Mouse (Mus musculus) heart, adult 8-10 months (tissue): ENCODE measurements around the gene 4930522H14Rik. TPM values are rescaled to one million over a fixed set of nuclear protein-coding genes. Genes with fewer than 3 reads are reported as not detected.

Experiments
- DNase-seq: peaks from one replicate; pipeline ENCODE4 v3.0.0; 2022; ENCODE audit warnings: low spot score
- total RNA-seq, 4 experiments: library from RNA; stranded (reverse); gene quantifications; 2 replicates each; pipeline ENCODE4 v1.2.4; 2022

4930522H14Rik gene
- total RNA-seq, 4 experiments from 2014 or later, result not detected

GRCm38 (mm10) chr4:109475577-109476553 is 55.2 kb downstream of the 4930522H14Rik start:
- DNase-seq, result peak; percentile 45

DNA sequence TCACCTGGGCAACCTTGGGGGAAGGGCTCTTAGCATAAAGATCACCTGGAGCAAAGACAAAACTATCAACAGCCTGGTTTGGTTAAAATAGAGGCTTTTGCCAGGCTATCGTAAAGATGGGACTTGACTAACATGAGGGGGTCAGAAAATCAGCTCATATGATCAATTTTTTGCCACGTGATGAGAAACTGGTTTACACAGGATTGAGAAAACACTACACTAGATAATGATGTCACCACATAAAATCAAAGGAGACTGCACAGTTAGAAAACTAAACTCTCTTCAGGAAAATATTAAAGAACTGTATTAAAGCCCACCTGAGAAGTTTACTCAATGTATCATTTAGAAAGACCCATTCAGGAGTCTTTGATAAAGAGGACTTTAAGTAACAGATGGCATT is 56.0 kb downstream of the 4930522H14Rik start:
- DNase-seq, result no peak

DNA sequence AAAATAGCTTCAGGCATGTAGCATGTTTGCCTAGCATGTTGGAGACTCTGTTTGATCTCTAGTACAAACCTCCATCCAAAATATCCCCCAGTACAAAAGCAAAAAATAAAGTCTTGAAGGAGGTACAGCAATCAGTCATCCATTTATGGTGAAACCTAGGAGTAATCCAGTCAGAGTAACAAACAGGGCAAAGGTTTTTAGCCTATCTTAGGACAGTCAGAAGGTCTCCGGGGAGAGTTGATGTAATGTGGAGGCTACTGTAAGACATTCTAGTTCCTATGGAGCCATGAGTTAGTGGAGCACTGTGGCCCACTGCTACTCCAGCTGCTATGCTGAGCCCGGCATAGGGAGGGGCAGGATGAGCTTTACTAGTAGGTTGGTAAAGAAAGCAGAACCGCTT is 58.5 kb downstream of the 4930522H14Rik start:
- DNase-seq, result no peak

DNA sequence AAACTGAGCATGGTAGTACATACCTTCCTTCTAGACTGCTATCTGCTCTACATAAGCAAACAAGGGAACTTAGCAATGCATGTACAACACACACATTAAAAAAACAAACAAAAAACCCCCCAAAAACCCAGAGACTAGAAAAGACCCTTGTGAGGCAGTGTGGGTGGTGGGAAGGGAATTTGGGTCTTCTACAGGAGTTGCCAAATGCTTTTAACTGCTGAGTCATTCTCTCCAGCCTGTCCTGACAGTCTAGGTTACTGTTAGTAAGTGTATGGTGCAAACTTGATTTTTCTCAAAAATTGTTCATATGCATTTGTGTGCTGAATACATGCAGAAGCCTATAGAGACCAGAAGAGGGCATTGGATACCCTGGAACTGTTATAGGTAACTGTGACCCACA is 59.5 kb downstream of the 4930522H14Rik start:
- DNase-seq, result no peak

- no peak for DNase-seq
Observed at GRCm38 (mm10) chr4:109467687-109468086, 63.4 kb downstream of the 4930522H14Rik start.

- DNase-seq, result no peak
Observed at GRCm38 (mm10) chr4:109463892-109464291, 67.2 kb downstream of the 4930522H14Rik start.

GRCm38 (mm10) chr4:109460421-109461179 is 70.5 kb downstream of the 4930522H14Rik start:
- peak; percentile 81 for DNase-seq

DNA sequence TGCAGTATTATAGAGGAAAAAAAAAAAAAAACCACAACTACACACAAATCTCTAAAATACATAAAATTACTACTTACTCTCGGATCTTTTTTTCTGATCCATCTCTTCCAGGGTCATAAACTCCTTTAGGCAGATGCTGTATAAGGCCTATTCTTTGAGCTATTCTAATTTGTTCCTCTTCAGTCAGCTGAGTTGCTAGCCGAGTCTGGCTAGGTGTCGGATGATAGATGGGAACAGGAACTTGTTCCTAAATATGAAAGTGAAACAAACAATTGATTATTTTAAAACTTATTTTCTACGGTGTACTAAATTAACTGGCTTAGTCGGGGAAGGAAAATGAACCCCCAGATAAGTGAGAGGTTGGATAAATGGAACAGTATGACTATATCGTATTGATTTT is 74.3 kb downstream of the 4930522H14Rik start:
- DNase-seq, result no peak

Other genes with a start within 250 kb of the 4930522H14Rik start
- 1 to 10 TPM; 1.3 to 2.0 (median 1.7) TPM for gene Ttc39a, start 124.7 kb downstream of the 4930522H14Rik start, total RNA-seq
- 100 to 1,000 TPM in 2 of 4 experiments, 10 to 100 TPM in 2; 83.1 to 110 (median 98.7) TPM for gene Rnf11, start 46.6 kb downstream of the 4930522H14Rik start, total RNA-seq
- 10 to 100 TPM; 11.7 to 14.3 (median 13.2) TPM for gene Cdkn2c, start 135.9 kb upstream of the 4930522H14Rik start, total RNA-seq
- gene Faf1, start 145.3 kb upstream of the 4930522H14Rik start, total RNA-seq, result 10 to 100 TPM; 35.9 to 44.0 (median 40.6) TPM